Mouse (Mus musculus): Measurements from ENCODE around the gene Cabp1. TPM values are rescaled to one million over a fixed set of nuclear protein-coding genes. Genes with fewer than 3 reads are reported as not detected.

The Cabp1 gene
- polyA plus RNA-seq, 1 experiment from 2014 or later: 1.3 TPM

DNA sequence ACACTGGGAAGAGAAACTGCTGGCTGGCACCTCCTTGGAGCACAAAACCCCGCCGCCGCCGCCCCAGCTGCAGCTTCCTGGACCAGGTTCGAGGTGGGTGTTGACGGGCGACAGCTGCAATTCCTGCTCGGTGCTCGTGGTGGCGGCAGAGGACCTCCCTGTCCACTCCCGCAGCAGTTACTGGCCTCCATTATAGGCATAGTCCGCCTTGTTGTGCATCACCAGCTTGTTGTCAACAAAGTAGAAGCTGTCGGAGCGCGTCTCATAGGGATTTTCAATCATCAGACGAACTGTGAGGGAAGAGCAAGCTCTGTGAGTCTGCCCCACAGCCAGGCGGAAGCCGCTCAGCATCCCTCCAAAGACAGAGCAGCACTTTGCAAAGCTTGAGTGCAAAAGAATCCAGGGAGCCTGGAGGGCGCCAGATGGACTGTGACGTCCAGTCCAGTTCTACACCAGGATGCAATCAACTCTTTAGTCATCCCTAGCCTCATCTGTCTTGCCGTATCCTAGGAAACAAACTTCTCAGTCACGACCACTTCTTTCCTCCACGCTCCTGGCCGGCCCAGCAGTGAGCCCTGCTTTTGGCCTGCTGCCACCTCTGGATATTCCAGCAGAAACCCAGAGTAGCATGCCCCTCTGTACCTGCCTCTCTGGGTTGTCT, 68.8 kb downstream of the Cabp1 start:
- DNase-seq (ENCODE audit: low spot score): peak; percentile 89
- Histone ChIP-seq H3K4me2 (ENCODE audit: low read length) (no peak overlapping the region), H3K36me3 (ENCODE audit: control insufficient read depth, insufficient read depth, low read length) (peaks cover 53% of the 10 kb centered on the region)

GRCm38 (mm10) chr5:115124690-115125089, 69.5 kb downstream of the Cabp1 start:
- ATAC-seq (replicated peaks; ENCODE audit: low FRiP score, low TSS enrichment, low read depth): no peak

More for the DNA sequence above, 68.8 kb downstream of the Cabp1 start:
- ATAC-seq (replicated peaks; ENCODE audit: low FRiP score, low TSS enrichment, low read depth): peak; percentile 65
- peaks cover 3% of the 10 kb centered on the region; the same call in 1 of the 2 replicates for H3K4me1 ChIP-seq (replicated peaks; ENCODE audit: control insufficient read depth, insufficient read depth, low read length)
- no peaks in the 10 kb centered on the region for H3K27me3 ChIP-seq (replicated peaks; ENCODE audit: control insufficient read depth, insufficient read depth, low read length)
- no peaks in the 10 kb centered on the region for H3K9me3 ChIP-seq (ENCODE audit: control insufficient read depth, low read length)
- WGBS: 25% methylated on average over 24 of the region's 24 CpGs
- H3K27ac ChIP-seq (ENCODE audit: low read depth): no peak overlapping the region
- no peak overlapping the region for H3K4me3 ChIP-seq (ENCODE audit: low read depth, low read length)
- H3K9ac ChIP-seq (ENCODE audit: low read length): no peak overlapping the region

GRCm38 (mm10) chr5:115120978-115121377, 73.2 kb downstream of the Cabp1 start:
- no peak overlapping the region for H3K27ac ChIP-seq (ENCODE audit: low read depth)
- peaks cover 3% of the 10 kb centered on the region; the same call in 1 of the 2 replicates for H3K4me1 ChIP-seq (replicated peaks; ENCODE audit: control insufficient read depth, insufficient read depth, low read length)
- H3K9ac ChIP-seq (ENCODE audit: low read length): no peak overlapping the region
- H3K9me3 ChIP-seq (ENCODE audit: control insufficient read depth, low read length): no peaks in the 10 kb centered on the region
- H3K36me3 ChIP-seq (ENCODE audit: control insufficient read depth, insufficient read depth, low read length): peaks cover 32% of the 10 kb centered on the region
- DNase-seq (ENCODE audit: low spot score) (no peak), ATAC-seq (replicated peaks; ENCODE audit: low FRiP score, low TSS enrichment, low read depth) (no peak)
- H3K4me3 ChIP-seq (ENCODE audit: low read depth, low read length): no peak overlapping the region
- 81% methylated on average over 5 of the region's 5 CpGs for WGBS
- no peaks in the 10 kb centered on the region for H3K27me3 ChIP-seq (replicated peaks; ENCODE audit: control insufficient read depth, insufficient read depth, low read length)
- H3K4me2 ChIP-seq (ENCODE audit: low read length): no peak overlapping the region

More at GRCm38 (mm10) chr5:115124690-115125089, 69.5 kb downstream of the Cabp1 start:
- Histone ChIP-seq H3K36me3 (ENCODE audit: control insufficient read depth, insufficient read depth, low read length) (peaks cover 46% of the 10 kb centered on the region), H3K27ac (ENCODE audit: low read depth) (no peak overlapping the region), H3K27me3 (replicated peaks; ENCODE audit: control insufficient read depth, insufficient read depth, low read length) (no peaks in the 10 kb centered on the region), H3K9ac (ENCODE audit: low read length) (no peak overlapping the region), H3K4me3 (ENCODE audit: low read depth, low read length) (no peak overlapping the region), H3K4me2 (ENCODE audit: low read length) (no peak overlapping the region), H3K4me1 (replicated peaks; ENCODE audit: control insufficient read depth, insufficient read depth, low read length) (peaks cover 3% of the 10 kb centered on the region; the same call in 1 of the 2 replicates), H3K9me3 (ENCODE audit: control insufficient read depth, low read length) (no peaks in the 10 kb centered on the region)
- DNase-seq (ENCODE audit: low spot score): no peak
- WGBS: 95% methylated on average over 6 of the region's 6 CpGs

DNA sequence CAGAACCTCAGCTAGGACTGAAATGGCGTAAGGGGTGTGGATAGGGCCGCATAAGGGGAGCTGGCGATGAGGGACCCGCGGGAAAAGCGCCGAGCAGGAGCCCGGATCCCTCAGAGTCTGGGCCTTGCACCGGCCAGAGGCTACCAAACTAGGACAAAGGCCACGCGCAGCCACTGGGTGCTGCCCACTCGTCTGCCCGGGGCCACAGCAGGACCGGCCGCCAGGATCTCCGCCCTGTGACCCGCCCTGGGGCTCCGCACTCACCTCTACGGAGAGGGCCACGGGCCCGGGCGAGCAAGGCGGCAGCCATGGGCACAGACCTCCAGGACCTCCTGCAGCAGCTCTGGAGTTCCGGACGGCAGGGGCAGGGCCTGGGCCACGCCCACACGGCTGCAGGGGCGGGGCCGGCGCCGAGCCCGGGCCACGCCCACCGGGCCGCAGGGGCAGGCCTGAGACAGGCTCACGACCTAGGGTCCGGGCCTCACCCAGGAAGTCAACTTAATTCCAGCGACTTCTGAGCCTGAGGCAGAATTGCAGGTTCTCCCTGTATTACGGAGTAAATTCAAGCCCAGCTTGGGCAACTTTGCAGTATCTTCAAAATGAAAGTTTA, 75.1 kb downstream of the Cabp1 start, which contains the start of gene Acads:
Gene Acads, minus strand, starts transcription at position 386 of the 610 bp plus-strand sequence.
- Histone ChIP-seq H3K4me1 (replicated peaks; ENCODE audit: control insufficient read depth, insufficient read depth, low read length) (no peaks in the 10 kb centered on the region), H3K4me2 (ENCODE audit: low read length) (peak within 1 kb of the TSS; percentile 52), H3K27me3 (replicated peaks; ENCODE audit: control insufficient read depth, insufficient read depth, low read length) (no peaks in the 10 kb centered on the region), H3K36me3 (ENCODE audit: control insufficient read depth, insufficient read depth, low read length) (peaks cover 33% of the 10 kb centered on the region), H3K9me3 (ENCODE audit: control insufficient read depth, low read length) (no peaks in the 10 kb centered on the region), H3K4me3 (ENCODE audit: low read depth, low read length) (peak within 1 kb of the TSS; percentile 80), H3K9ac (ENCODE audit: low read length) (peak within 1 kb of the TSS; percentile 75), H3K27ac (ENCODE audit: low read depth) (peak within 1 kb of the TSS; percentile 59; the same call in 1 of the 2 replicates)
- DNase-seq (ENCODE audit: low spot score) (peak; percentile 89), ATAC-seq (replicated peaks; ENCODE audit: low FRiP score, low TSS enrichment, low read depth) (peak; percentile 87)
- under 1% methylated on average over 39 of the region's 39 CpGs for WGBS

Other genes with a start within 250 kb of the Cabp1 start
- gene Hnf1a, start 223.3 kb downstream of the Cabp1 start, polyA plus RNA-seq (2014; fragmentation: Nextera tagmentation; extraction: Ambion mirVana): 8.4 and 10.0 TPM in 2 replicates
- 21.1 and 21.5 TPM in 2 replicates for gene Sppl3, start 183.2 kb downstream of the Cabp1 start, polyA plus RNA-seq (2014; fragmentation: Nextera tagmentation; extraction: Ambion mirVana)
- 42.4 and 46.5 TPM in 2 replicates for gene Gm10401, start 96.1 kb downstream of the Cabp1 start, polyA plus RNA-seq (2014; fragmentation: Nextera tagmentation; extraction: Ambion mirVana)
- 53.3 and 57.3 TPM in 2 replicates for gene Acads, start 75.0 kb downstream of the Cabp1 start, polyA plus RNA-seq (2014; fragmentation: Nextera tagmentation; extraction: Ambion mirVana)
- gene Unc119b, start 59.4 kb downstream of the Cabp1 start, polyA plus RNA-seq (2014; fragmentation: Nextera tagmentation; extraction: Ambion mirVana): 30.6 and 31.0 TPM in 2 replicates
- 70.5 and 71.6 TPM in 2 replicates for gene Mlec, start 36.2 kb downstream of the Cabp1 start, polyA plus RNA-seq (2014; fragmentation: Nextera tagmentation; extraction: Ambion mirVana)
- 134 and 140 TPM in 2 replicates for gene Pop5, start 41.5 kb upstream of the Cabp1 start, polyA plus RNA-seq (2014; fragmentation: Nextera tagmentation; extraction: Ambion mirVana)
- 67.5 and 69.6 TPM in 2 replicates for gene Rnf10, start 78.5 kb upstream of the Cabp1 start, polyA plus RNA-seq (2014; fragmentation: Nextera tagmentation; extraction: Ambion mirVana)
- gene Coq5, start 85.3 kb upstream of the Cabp1 start, polyA plus RNA-seq (2014; fragmentation: Nextera tagmentation; extraction: Ambion mirVana): 54.4 and 57.6 TPM in 2 replicates
- 1,564 and 1,605 TPM in 2 replicates for gene Dynll1, start 106.6 kb upstream of the Cabp1 start, polyA plus RNA-seq (2014; fragmentation: Nextera tagmentation; extraction: Ambion mirVana)
- 226 and 231 TPM in 2 replicates for gene Srsf9, start 132.8 kb upstream of the Cabp1 start, polyA plus RNA-seq (2014; fragmentation: Nextera tagmentation; extraction: Ambion mirVana)
- 33.7 and 40.2 TPM in 2 replicates for gene Gatc, start 146.8 kb upstream of the Cabp1 start, polyA plus RNA-seq (2014; fragmentation: Nextera tagmentation; extraction: Ambion mirVana)
- 59.8 and 65.9 TPM in 2 replicates for gene Triap1, start 146.8 kb upstream of the Cabp1 start, polyA plus RNA-seq (2014; fragmentation: Nextera tagmentation; extraction: Ambion mirVana)
- gene Cox6a1, start 154.6 kb upstream of the Cabp1 start, polyA plus RNA-seq (2014; fragmentation: Nextera tagmentation; extraction: Ambion mirVana): 1,031 and 1,178 TPM in 2 replicates
- gene Msi1, start 235.2 kb upstream of the Cabp1 start, polyA plus RNA-seq (2014; fragmentation: Nextera tagmentation; extraction: Ambion mirVana): 16.0 and 16.5 TPM in 2 replicates

All from intestine, embryonic 14.5 days (tissue).